Mouse (Mus musculus) small intestine, adult 2 months (tissue): Measurements from ENCODE around the gene Tsc2. TPM values are rescaled to one million over a fixed set of nuclear protein-coding genes. Genes with fewer than 3 reads are reported as not detected.

Experiments used
- H3K27ac ChIP-seq: fragments of 200-500 bp; 2 replicates; pipeline ENCODE4 v1.5.1; 2012; ENCODE audit warnings: low read depth, low read length, control low read depth, inconsistent platforms; ENCODE audit not compliant: insufficient read depth
- H3K27me3 ChIP-seq: fragments of 200-500 bp; 2 replicates; pipeline ENCODE4 v1.6.1; 2012; ENCODE audit warnings: mild to moderate bottlenecking, moderate library complexity, low read length, inconsistent platforms; ENCODE audit not compliant: control insufficient read depth, insufficient read depth
- H3K36me3 ChIP-seq: fragments of 200-500 bp; 2 replicates; pipeline ENCODE4 v1.6.1; 2012; ENCODE audit warnings: mild to moderate bottlenecking, low read length, control low read depth, inconsistent platforms; ENCODE audit not compliant: control insufficient read depth, insufficient read depth
- H3K4me1 ChIP-seq: fragments of 200-500 bp; 2 replicates; pipeline ENCODE4 v1.6.1; 2012; ENCODE audit warnings: low read length, inconsistent platforms, mixed read lengths; ENCODE audit not compliant: control insufficient read depth, insufficient read depth, insufficient read length
- H3K4me3 ChIP-seq: fragments of 200-500 bp; 2 replicates; pipeline ENCODE4 v1.5.1; 2012; ENCODE audit warnings: low read depth, mild to moderate bottlenecking, control low read depth, inconsistent platforms, low read length, moderate library complexity
- CTCF ChIP-seq: fragments of 200-500 bp; IDR thresholded peaks from 2 replicates; pipeline ENCODE4 v1.5.1; 2012; ENCODE audit warnings: low read depth, mild to moderate bottlenecking, control low read depth, inconsistent platforms, low read length, moderate library complexity, mixed read lengths; ENCODE audit not compliant: insufficient replicate concordance, insufficient read length; ENCODE audit errors: extremely low read depth
- POLR2A ChIP-seq: fragments of 200-500 bp; IDR thresholded peaks from 2 replicates; pipeline ENCODE4 v1.6.1; 2012; ENCODE audit warnings: low read depth, mild to moderate bottlenecking, control low read depth, inconsistent platforms, low read length, moderate library complexity
- WGBS: fragments of 180-500 bp; shearing (Covaris S2); methylation state at CpG from one replicate; pipeline ENCODE4 v1.1.7; 2018; 5-methylcytosine and 5-hydroxymethylcytosine counted together
- polyA plus RNA-seq: library from polyadenylated mRNA; depleted of rRNA; stranded (reverse); fragments of >200 nt; gene quantifications from 2 replicates; pipeline ENCODE4 v1.2.3, GENCODE M21; 2012

Gene Tsc2
- polyA plus RNA-seq, 1 experiment, result 83.5 TPM

DNA sequence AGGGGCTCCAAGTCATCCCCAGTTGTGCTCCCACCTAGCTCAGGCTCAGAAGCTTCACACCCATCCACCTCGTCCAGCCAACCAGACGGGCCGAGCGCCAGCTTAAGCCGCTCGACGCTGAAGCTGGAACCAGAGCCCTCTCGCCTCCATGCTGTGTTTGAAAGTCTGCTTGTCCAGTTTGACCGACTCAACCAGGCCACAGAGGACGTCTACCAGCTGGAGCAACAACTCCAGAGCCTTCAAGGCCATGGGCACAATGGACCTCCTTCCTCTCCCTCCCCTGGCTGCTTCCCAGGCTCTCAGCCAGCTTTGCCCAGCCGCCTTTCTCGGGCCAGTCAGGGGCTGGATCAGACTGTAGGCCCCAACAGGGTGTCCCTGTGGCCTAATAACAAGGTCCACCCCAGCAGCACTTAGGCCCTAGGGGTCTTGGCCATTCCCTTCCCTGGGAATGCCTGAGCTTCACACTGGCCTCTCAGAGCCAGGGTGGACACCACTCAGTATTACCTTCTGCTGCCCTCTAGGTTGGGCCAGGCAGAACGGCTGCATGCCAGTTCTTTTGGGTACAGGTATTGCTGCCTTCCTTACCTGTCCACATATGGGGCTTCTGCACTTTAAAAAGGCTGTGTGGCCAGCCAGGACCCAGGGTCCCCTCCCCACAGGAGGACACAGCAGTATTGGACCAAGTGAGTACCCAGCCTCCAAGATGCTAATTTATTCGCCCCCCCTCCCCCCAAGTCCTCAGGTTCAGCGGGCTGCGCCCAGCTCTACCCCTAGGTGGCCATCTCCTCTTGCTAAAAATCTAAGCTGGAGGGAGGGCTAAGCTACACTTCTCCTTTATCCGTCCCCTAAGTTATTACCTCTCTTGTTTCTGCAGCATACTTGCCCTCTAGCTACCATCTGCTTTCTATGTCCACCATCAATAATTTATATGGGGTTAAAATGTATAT lies 37.0 kb downstream of the Tsc2 start:
- WGBS, result 76% methylated on average over 17 of the region's 17 CpGs
- no peaks in the 10 kb centered on the region for H3K27me3 ChIP-seq
- no peak for TF ChIP-seq POLR2A
- no peak overlapping the region for H3K4me3 ChIP-seq
- no peak overlapping the region for H3K27ac ChIP-seq
- peaks cover 73% of the 10 kb centered on the region for H3K36me3 ChIP-seq
- no peaks in the 10 kb centered on the region for H3K4me1 ChIP-seq

DNA sequence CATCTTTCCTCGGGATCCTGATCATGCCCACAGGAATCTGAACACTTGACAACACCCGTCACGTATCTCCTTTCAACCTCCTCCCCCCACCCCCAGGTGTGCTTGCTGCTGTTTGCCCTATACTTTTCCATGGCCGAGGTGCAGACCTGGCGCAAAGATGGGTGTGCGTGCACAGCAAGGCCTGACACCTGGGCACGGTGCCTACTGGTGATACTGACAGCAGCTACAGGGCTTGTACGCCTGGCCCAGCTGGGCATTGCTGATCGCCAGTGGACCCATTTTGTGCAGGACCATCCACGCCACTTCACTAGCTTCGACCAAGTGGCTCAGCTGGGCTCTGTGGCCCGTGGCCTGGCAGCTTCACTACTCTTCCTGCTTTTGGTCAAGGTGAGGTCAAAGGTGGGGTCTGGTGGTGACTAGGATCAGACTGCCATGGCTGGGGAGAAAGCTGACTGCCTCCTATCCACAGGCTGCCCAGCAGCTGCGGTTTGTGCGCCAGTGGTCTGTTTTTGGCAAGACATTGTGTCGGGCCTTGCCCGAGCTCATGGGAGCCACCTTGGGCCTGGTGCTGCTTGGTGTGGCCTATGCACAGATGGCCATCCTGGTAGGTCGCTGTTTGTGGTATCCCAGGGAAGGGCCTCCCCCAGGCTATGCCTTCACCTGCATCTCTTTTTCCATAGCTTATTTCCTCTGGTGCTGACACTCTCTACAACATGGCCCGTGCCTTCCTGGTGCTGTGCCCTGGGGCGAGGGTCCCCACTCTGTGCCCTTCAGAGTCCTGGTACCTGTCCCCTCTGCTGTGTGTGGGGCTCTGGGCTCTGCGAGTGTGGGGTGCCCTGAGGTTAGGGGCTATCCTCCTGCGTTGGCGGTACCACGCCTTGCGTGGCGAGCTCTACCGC lies 38.2 kb downstream of the Tsc2 start:
- TF ChIP-seq POLR2A (no peak), CTCF (no peak)
- Histone ChIP-seq H3K4me3 (no peak overlapping the region), H3K36me3 (peaks cover 69% of the 10 kb centered on the region), H3K27ac (no peak overlapping the region), H3K4me1 (no peaks in the 10 kb centered on the region), H3K27me3 (no peaks in the 10 kb centered on the region)
- WGBS, result 91% methylated on average over 26 of the region's 26 CpGs

DNA sequence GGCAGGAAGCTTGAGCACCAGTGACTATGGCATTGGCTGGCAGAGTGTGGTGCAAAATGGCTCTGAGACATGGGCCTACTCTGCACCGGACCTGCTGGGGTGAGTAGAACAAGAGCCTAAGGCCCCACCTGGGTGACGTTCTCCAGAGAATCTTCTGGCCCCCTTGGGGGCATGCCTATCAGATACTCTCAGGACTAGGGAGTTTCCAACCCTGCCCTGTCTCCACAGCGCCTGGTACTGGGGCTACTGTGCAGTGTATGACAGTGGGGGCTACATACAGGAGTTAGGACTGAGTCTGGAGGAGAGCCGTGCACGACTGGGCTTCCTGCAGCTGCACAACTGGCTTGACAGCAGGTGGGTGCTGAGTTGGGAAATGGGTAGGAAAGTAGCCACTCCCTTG lies 39.2 kb downstream of the Tsc2 start:
- H3K36me3 ChIP-seq, result peaks cover 69% of the 10 kb centered on the region
- no peaks in the 10 kb centered on the region for H3K27me3 ChIP-seq
- 84% methylated on average over 5 of the region's 5 CpGs for WGBS
- no peak overlapping the region for H3K27ac ChIP-seq
- no peak for TF ChIP-seq CTCF
- no peaks in the 10 kb centered on the region for H3K4me1 ChIP-seq
- no peak overlapping the region for H3K4me3 ChIP-seq

DNA sequence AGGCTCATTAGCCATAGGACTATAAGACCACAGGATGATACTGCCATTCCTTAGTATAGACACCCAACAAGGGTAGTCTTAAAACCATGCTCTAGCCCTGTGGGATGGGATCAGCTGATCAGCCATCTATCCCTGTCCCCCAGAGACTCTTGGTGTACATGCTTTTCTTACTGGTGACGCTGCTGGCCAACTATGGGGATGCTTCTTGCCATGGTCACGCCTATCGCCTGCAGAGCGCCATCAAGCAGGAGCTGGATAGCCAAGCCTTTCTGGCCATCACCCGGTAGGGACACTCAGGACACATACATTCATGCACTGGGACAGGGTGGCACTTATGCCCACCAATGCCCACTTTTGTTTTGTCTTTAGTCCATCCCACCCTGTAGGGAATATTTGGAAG lies 40.7 kb downstream of the Tsc2 start:
- TF ChIP-seq POLR2A (no peak), CTCF (no peak)
- H3K4me1 ChIP-seq, result no peaks in the 10 kb centered on the region
- H3K36me3 ChIP-seq, result peaks cover 67% of the 10 kb centered on the region
- no peak overlapping the region for H3K27ac ChIP-seq
- H3K4me3 ChIP-seq, result no peak overlapping the region
- 92% methylated on average over 5 of the region's 5 CpGs for WGBS
- H3K27me3 ChIP-seq, result no peaks in the 10 kb centered on the region

DNA sequence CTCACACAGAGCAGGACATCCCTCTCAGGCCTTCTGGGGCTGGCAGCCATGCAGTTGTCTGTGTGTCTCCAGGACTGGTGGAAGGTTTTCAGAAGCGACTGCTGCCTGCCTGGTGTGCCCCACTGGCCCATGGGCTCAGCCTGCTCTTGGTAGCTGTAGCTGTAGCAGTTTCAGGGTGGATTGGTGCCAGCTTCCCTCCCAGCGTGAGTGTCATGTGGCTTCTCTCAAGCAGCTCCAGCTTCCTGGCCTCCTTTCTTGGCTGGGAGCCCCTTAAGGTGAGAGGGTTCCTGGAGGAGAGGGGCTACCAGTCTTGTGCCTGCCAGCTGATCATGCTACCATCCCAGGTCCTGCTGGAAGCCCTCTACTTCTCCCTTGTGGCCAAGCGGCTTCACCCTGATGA lies 41.5 kb downstream of the Tsc2 start:
- WGBS, result 75% methylated on average over 3 of the region's 3 CpGs
- H3K4me1 ChIP-seq, result no peaks in the 10 kb centered on the region
- H3K4me3 ChIP-seq, result no peak overlapping the region
- TF ChIP-seq CTCF, result no peak
- no peak for TF ChIP-seq POLR2A
- no peak overlapping the region for H3K27ac ChIP-seq
- H3K27me3 ChIP-seq, result no peaks in the 10 kb centered on the region
- peaks cover 67% of the 10 kb centered on the region for H3K36me3 ChIP-seq

DNA sequence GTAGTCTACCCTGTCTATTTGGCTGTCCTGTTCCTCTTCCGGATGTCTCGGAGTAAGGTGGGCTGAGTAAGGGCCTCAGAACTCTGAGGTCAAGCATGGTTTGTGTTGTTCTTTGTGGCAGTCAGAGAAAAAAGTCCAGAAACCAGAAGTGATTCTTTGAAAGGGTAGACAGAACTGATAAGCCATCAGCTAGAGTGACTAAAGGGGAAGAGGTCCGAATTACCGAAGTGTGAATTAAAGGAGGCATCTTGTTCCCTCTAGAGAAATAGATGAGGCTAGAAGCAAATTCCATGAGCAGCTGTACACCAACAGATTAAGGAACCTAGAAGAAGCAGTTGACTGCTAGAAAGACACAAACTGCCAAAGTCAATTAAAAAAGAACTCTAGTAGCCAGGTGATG lies 45.9 kb downstream of the Tsc2 start:
- TF ChIP-seq POLR2A (no peak), CTCF (no peak)
- WGBS, result 89% methylated on average over 4 of the region's 4 CpGs
- Histone ChIP-seq H3K36me3 (peaks cover 47% of the 10 kb centered on the region), H3K4me1 (no peaks in the 10 kb centered on the region), H3K27ac (no peak overlapping the region), H3K27me3 (no peaks in the 10 kb centered on the region), H3K4me3 (no peak overlapping the region)

DNA sequence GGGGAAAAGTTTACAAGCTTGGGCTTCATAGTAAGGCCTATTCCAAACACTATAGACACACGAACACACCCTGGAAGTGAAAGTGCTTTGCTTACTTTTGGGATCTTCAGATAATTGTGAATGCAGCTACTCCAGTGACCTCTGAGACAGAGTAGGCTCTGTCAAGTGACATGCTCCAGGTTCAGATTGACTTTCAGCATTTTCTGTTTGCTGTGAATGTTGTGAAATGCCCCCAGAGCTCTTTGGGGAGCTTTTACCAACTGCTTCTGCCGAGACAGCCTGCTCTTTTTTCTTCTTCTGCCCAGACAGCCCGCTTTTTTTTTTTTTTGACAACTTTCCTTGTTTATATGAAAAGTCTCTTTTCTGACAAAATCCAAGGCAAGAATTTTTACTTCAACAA lies 47.9 kb downstream of the Tsc2 start:
- Histone ChIP-seq H3K27me3 (no peaks in the 10 kb centered on the region), H3K4me3 (no peak overlapping the region), H3K36me3 (peaks cover 50% of the 10 kb centered on the region), H3K27ac (no peak overlapping the region), H3K4me1 (no peaks in the 10 kb centered on the region)
- TF ChIP-seq POLR2A (no peak), CTCF (no peak)
- WGBS, result 68% methylated on average over 3 of the region's 3 CpGs
